Mouse (Mus musculus) bone marrow, adult 2 months (tissue): ENCODE results near the gene Chdh.

ENCODE experiments used
- CTCF ChIP-seq: fragments of 200-500 bp; IDR thresholded peaks from 2 replicates; pipeline ENCODE4 v1.5.1; 2011; ENCODE audit warnings: low read length, control low read depth; ENCODE audit not compliant: control insufficient read depth, insufficient read depth
- POLR2A ChIP-seq: fragments of 200-500 bp; IDR thresholded peaks from 2 replicates; pipeline ENCODE4 v1.6.1; 2011; ENCODE audit warnings: low read depth, mild to moderate bottlenecking, control low read depth, low read length, borderline replicate concordance; ENCODE audit not compliant: control insufficient read depth

- TF ChIP-seq POLR2A (no peak), CTCF (no peak)
Measured at GRCm38 (mm10) chr14:29988337-29988736, 20.5 kb upstream of the Chdh start.
